Mouse (Mus musculus): ENCODE results near the gene Gm11444. TPM values are rescaled to one million over a fixed set of nuclear protein-coding genes. Genes with fewer than 3 reads are reported as not detected.

Gene Gm11444
- polyA plus RNA-seq, 1 experiment from 2014 or later: not detected

DNA sequence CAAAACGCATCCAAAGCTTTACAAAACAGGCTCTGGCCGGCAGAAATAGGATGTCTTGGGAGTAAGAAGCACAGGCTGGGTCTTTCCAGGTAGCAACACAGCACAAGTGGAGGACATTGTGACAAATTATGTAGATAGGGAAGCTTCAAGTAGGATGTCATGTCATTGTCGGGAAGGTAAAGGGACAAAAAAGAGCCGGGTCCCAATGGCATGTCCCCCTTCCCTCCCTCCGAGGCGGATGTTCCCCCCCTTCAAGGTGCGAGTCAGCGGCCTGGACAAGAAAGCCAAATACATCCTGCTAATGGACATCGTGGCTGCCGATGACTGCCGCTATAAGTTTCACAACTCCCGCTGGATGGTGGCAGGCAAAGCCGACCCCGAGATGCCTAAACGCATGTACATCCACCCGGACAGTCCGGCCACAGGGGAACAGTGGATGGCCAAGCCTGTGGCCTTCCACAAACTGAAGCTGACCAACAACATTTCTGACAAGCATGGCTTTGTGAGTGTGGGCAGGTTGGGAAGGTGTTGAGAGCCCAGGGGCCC is 15.7 kb downstream of the Gm11444 start:
- Histone ChIP-seq H3K4me2 (ENCODE audit: low read depth, low read length) (peak overlapping the region; percentile 72), H3K27ac (replicated peaks; ENCODE audit: low read depth, low read length) (peak overlapping the region; percentile 94), H3K27me3 (replicated peaks; ENCODE audit: control insufficient read depth, insufficient read depth, low read length) (peaks cover 58% of the 10 kb centered on the region; the same call in 1 of the 2 replicates), H3K36me3 (ENCODE audit: control insufficient read depth, insufficient read depth, low read length) (peaks cover 21% of the 10 kb centered on the region), H3K9ac (ENCODE audit: low read depth, low read length) (peak overlapping the region; percentile 97), H3K4me3 (ENCODE audit: low read depth, low read length) (peak overlapping the region; percentile 70), H3K9me3 (ENCODE audit: control insufficient read depth, low read length) (no peaks in the 10 kb centered on the region), H3K4me1 (ENCODE audit: control insufficient read depth, insufficient read depth, low read length) (peaks cover 9% of the 10 kb centered on the region)
- 10% methylated on average over 15 of the region's 17 CpGs for WGBS
- DNase-seq (ENCODE audit: low spot score) (no peak), ATAC-seq (ENCODE audit: low read depth) (no peak)

DNA sequence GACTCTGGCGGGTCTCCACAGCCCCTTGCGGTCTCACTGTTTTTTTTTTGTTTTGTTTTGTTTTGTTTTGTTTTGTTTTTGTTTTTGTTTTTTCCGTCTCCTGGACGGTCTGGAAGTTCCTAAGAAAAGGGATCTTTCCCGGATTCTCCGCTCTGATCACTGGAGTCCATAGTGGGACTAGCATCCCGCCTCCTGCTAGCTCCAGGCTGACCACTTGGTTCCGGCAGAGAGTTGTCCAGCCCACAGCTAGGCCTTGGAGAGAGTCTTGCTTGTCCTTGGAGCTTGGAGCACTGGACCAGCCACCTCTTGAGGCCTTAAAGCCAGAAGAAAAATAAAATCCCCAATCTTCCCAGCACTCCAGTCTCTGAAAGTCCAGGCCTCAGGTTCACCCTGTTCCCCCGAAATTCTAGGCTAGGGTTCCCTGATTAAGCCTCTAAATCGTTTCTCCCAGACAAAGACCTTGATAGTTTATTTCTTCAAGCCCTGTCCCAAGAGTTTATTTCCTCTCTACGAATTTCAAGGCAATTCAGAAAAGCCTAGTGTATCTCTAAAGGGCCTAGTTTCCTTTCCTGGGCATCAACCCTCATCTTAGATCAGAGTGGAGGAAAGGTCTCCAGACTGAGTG is 16.3 kb downstream of the Gm11444 start:
- Histone ChIP-seq H3K9ac (ENCODE audit: low read depth, low read length) (peak overlapping the region; percentile 97), H3K4me3 (ENCODE audit: low read depth, low read length) (peak overlapping the region; percentile 70), H3K9me3 (ENCODE audit: control insufficient read depth, low read length) (no peaks in the 10 kb centered on the region), H3K4me2 (ENCODE audit: low read depth, low read length) (peak overlapping the region; percentile 72), H3K27ac (replicated peaks; ENCODE audit: low read depth, low read length) (peak overlapping the region; percentile 94), H3K36me3 (ENCODE audit: control insufficient read depth, insufficient read depth, low read length) (peaks cover 21% of the 10 kb centered on the region), H3K27me3 (replicated peaks; ENCODE audit: control insufficient read depth, insufficient read depth, low read length) (peaks cover 58% of the 10 kb centered on the region), H3K4me1 (ENCODE audit: control insufficient read depth, insufficient read depth, low read length) (peaks cover 15% of the 10 kb centered on the region)
- no peak for DNase-seq (ENCODE audit: low spot score)
- WGBS: 7% methylated on average over 11 of the region's 11 CpGs
- ATAC-seq (ENCODE audit: low read depth): no peak

DNA sequence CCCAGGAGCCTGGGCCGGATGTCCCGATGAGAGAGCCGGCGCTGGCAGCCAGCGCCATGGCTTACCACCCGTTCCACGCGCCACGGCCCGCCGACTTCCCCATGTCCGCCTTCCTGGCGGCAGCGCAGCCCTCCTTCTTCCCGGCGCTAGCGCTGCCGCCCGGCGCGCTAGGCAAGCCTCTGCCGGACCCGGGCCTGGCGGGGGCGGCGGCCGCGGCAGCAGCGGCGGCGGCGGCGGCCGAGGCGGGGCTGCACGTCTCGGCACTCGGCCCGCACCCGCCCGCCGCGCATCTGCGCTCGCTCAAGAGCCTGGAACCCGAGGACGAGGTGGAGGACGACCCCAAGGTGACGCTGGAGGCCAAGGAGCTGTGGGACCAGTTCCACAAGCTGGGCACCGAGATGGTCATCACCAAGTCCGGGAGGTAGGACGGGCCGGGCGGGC is 17.0 kb downstream of the Gm11444 start:
- Histone ChIP-seq H3K9ac (ENCODE audit: low read depth, low read length) (peak overlapping the region; percentile 97), H3K27me3 (replicated peaks; ENCODE audit: control insufficient read depth, insufficient read depth, low read length) (peaks cover 63% of the 10 kb centered on the region), H3K9me3 (ENCODE audit: control insufficient read depth, low read length) (no peaks in the 10 kb centered on the region), H3K4me1 (ENCODE audit: control insufficient read depth, insufficient read depth, low read length) (peaks cover 20% of the 10 kb centered on the region), H3K4me3 (ENCODE audit: low read depth, low read length) (peak overlapping the region; percentile 70), H3K36me3 (ENCODE audit: control insufficient read depth, insufficient read depth, low read length) (peaks cover 16% of the 10 kb centered on the region), H3K27ac (replicated peaks; ENCODE audit: low read depth, low read length) (peak overlapping the region; percentile 94), H3K4me2 (ENCODE audit: low read depth, low read length) (peak overlapping the region; percentile 72)
- DNase-seq (ENCODE audit: low spot score): no peak
- no peak for ATAC-seq (ENCODE audit: low read depth)
- WGBS: 0% methylated on average over 11 of the region's 54 CpGs

DNA sequence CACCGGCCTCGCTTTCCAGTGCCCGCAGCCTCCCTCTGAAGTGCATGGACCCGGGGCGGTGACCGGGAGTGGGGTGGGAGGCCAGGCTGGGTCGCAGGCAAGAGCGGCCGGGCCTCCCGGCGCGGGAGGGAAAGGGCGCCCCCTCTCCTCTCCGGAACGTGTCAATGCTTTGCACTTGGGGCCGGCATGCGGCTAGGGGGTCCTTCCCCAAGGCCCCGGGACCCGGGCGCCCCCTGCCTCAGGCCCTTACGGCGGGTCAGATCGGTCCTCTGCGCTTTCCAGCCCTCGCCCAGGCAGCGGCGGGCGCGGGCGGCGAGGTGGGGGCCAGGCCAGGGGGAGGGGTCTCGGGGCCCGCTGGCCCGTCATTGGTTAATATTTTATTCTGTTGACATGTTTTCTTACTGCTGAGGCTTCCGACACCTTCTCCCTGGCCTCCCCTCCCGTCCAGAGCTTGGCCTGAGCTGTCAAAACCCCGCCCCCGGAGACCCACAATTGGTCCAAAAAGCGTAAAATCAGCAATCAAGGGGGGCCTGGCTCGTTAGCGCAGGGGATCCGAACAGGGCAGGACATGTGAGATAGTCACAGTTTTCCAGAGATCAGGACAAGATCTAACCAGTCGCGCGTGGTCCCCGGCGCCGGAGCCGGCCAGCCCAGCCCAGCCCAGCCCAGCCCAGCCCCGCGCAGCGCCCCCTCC is 17.8 kb downstream of the Gm11444 start, which contains the start of gene Tbx2:
Tbx2 (plus strand) TSS at position 321 of the 694 bp plus-strand sequence.
- peak within 1 kb of the TSS; percentile 97 for H3K9ac ChIP-seq (ENCODE audit: low read depth, low read length)
- DNase-seq (ENCODE audit: low spot score) (peak; percentile 96), ATAC-seq (ENCODE audit: low read depth) (peak; percentile 82)
- WGBS: 0% methylated on average over 29 of the region's 52 CpGs
- peaks cover 63% of the 10 kb centered on the region for H3K27me3 ChIP-seq (replicated peaks; ENCODE audit: control insufficient read depth, insufficient read depth, low read length)
- no peaks in the 10 kb centered on the region for H3K9me3 ChIP-seq (ENCODE audit: control insufficient read depth, low read length)
- H3K27ac ChIP-seq (replicated peaks; ENCODE audit: low read depth, low read length): peak within 1 kb of the TSS; percentile 94
- peaks cover 20% of the 10 kb centered on the region for H3K4me1 ChIP-seq (ENCODE audit: control insufficient read depth, insufficient read depth, low read length)
- peak within 1 kb of the TSS; percentile 72 for H3K4me2 ChIP-seq (ENCODE audit: low read depth, low read length)
- peak within 1 kb of the TSS; percentile 70 for H3K4me3 ChIP-seq (ENCODE audit: low read depth, low read length)
- H3K36me3 ChIP-seq (ENCODE audit: control insufficient read depth, insufficient read depth, low read length): peaks cover 9% of the 10 kb centered on the region; the same call in 1 of the 2 replicates

DNA sequence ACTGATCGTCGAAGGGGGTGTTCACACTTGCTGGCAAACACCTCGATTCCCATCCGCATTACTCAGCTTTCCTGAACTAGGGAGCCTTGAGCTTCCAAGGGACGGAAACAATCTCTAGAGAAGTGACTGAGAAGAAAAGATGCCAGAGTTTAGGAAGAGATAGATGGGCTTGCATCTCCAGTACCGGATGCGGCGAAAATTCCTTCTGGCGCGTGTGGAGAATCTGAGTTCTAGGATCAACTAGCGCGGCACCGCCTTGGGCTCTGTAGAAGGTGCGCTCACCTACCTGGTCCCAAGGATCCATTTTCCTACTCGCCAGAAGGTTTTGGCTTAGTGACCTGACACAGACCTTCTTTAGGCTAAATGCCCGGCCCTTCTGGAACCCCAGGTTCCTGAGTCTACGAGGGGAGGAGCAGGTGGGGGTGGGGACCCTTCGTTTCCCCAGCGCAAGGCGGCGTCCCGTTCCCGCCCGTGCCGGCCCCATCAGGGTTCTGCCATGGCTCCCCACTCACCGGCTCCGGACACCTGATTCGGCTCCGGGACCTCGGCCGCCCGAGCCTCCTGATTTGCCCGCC is 18.4 kb downstream of the Gm11444 start:
- Histone ChIP-seq H3K9ac (ENCODE audit: low read depth, low read length) (peak overlapping the region; percentile 97), H3K4me1 (ENCODE audit: control insufficient read depth, insufficient read depth, low read length) (peaks cover 22% of the 10 kb centered on the region), H3K36me3 (ENCODE audit: control insufficient read depth, insufficient read depth, low read length) (peaks cover 3% of the 10 kb centered on the region; the same call in 1 of the 2 replicates), H3K9me3 (ENCODE audit: control insufficient read depth, low read length) (no peaks in the 10 kb centered on the region), H3K27ac (replicated peaks; ENCODE audit: low read depth, low read length) (peak overlapping the region; percentile 94), H3K27me3 (replicated peaks; ENCODE audit: control insufficient read depth, insufficient read depth, low read length) (peaks cover 63% of the 10 kb centered on the region), H3K4me2 (ENCODE audit: low read depth, low read length) (peak overlapping the region; percentile 72), H3K4me3 (ENCODE audit: low read depth, low read length) (peak overlapping the region; percentile 70)
- DNase-seq (ENCODE audit: low spot score): no peak
- 1% methylated on average over 29 of the region's 33 CpGs for WGBS
- ATAC-seq (ENCODE audit: low read depth): no peak; the same call in 1 of the 2 replicates

DNA sequence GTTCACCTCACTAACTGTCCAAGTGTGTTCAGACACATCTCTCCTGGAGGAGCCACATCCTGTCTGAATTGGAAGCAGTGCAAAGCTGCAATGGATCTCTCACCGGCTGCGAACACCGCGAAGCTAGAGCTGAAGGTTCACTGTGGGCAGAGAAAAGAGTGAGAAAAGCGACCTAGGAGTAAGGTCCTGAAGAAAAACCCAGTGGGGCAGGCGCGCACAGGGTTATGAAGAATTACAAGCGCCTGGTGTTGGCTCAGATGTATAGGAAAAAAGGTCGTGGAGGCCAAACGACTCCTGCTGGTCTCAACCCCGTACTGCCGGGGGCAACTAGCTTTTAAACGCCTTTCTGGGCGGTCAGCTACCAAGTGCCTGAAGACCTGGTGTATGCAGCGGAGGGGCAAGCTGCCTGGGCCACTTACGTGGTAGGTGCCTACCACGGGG is 19.2 kb downstream of the Gm11444 start:
- Histone ChIP-seq H3K36me3 (ENCODE audit: control insufficient read depth, insufficient read depth, low read length) (no peaks in the 10 kb centered on the region), H3K27me3 (replicated peaks; ENCODE audit: control insufficient read depth, insufficient read depth, low read length) (peaks cover 60% of the 10 kb centered on the region), H3K27ac (replicated peaks; ENCODE audit: low read depth, low read length) (peak overlapping the region; percentile 94), H3K4me2 (ENCODE audit: low read depth, low read length) (peak overlapping the region; percentile 72), H3K9me3 (ENCODE audit: control insufficient read depth, low read length) (no peaks in the 10 kb centered on the region), H3K4me3 (ENCODE audit: low read depth, low read length) (peak overlapping the region; percentile 70), H3K4me1 (ENCODE audit: control insufficient read depth, insufficient read depth, low read length) (peaks cover 23% of the 10 kb centered on the region), H3K9ac (ENCODE audit: low read depth, low read length) (peak overlapping the region; percentile 97)
- 5% methylated on average over 17 of the region's 17 CpGs for WGBS
- ATAC-seq (ENCODE audit: low read depth) (no peak), DNase-seq (ENCODE audit: low spot score) (no peak)

DNA sequence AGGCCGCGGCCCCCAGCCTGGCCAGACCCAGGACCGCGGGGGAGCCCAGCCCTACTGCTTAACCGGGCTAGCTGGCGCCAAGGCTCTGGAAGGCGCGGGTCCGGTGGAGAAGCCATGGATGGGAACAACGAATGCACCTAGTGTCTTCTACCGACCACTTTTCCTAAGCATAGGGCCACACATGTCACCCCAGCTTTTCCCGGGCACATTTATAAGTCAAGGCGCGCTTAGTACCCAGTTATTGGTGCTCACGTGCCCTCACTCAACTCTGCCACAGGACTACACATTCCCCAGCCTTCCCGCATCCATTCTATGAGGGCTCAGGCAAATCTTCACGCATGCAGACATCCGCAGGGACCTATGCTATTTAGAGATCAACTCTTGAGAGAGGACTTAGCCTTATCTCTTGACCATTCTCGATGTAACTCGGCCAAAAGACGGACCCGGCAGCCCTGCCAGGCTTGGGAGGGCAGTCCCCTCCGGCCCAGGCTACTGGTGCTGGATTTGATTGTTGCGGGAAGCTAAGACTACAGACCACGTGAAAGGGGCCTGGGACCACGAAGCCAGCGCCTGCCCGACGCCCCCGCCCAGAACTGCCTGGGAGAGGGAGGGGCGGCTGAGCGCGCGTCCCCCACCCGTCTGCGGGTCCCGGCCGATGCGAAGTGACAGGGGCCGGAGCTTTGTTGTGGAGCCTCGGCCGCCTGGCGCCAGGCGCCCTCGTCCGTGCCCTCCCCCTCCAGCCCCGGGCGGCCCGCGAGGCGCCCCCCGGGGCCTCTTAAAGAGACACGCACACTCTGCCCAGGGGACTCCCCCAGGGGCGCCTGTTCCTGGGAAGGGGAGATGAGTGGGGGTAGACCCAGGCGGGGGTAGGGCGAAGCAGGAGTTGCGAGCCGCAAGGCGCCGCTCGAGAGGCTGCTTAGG is 20.4 kb downstream of the Gm11444 start:
- ATAC-seq (ENCODE audit: low read depth) (peak; percentile 6; the same call in 1 of the 2 replicates), DNase-seq (ENCODE audit: low spot score) (peak; percentile 76)
- peak overlapping the region; percentile 94 for H3K27ac ChIP-seq (replicated peaks; ENCODE audit: low read depth, low read length)
- H3K9ac ChIP-seq (ENCODE audit: low read depth, low read length): peak overlapping the region; percentile 97
- H3K4me1 ChIP-seq (ENCODE audit: control insufficient read depth, insufficient read depth, low read length): peaks cover 23% of the 10 kb centered on the region
- H3K4me3 ChIP-seq (ENCODE audit: low read depth, low read length): peak overlapping the region; percentile 70
- WGBS: 1% methylated on average over 37 of the region's 61 CpGs
- no peaks in the 10 kb centered on the region for H3K36me3 ChIP-seq (ENCODE audit: control insufficient read depth, insufficient read depth, low read length)
- no peaks in the 10 kb centered on the region for H3K9me3 ChIP-seq (ENCODE audit: control insufficient read depth, low read length)
- H3K4me2 ChIP-seq (ENCODE audit: low read depth, low read length): peak overlapping the region; percentile 72
- H3K27me3 ChIP-seq (replicated peaks; ENCODE audit: control insufficient read depth, insufficient read depth, low read length): peaks cover 51% of the 10 kb centered on the region
